Mouse (Mus musculus) limb, embryonic 13.5 days (tissue): ENCODE results near the gene Hsd17b12. TPM values are rescaled to one million over a fixed set of nuclear protein-coding genes. Genes with fewer than 3 reads are reported as not detected.

Experiments
- ATAC-seq: fragments of 200-750 bp; cut with Nextera tagmentation; 2 replicates; pipeline ENCODE4 v1.8.0; 2017; ENCODE audit warnings: low read depth, moderate number of reproducible peaks, moderate TSS enrichment; ENCODE audit not compliant: low FRiP score
- H3K27ac ChIP-seq: fragments of 300-500 bp; sonication (generic); 2 replicates; pipeline ENCODE4 v1.5.1; 2015; ENCODE audit warnings: inconsistent platforms, mild to moderate bottlenecking, moderate library complexity
- H3K27me3 ChIP-seq: fragments of 300-500 bp; sonication (generic); 2 replicates; pipeline ENCODE4 v1.6.1; 2015; ENCODE audit warnings: mild to moderate bottlenecking, inconsistent platforms
- H3K36me3 ChIP-seq: fragments of 300-500 bp; sonication (generic); 2 replicates; pipeline ENCODE4 v1.6.1; 2015; ENCODE audit warnings: inconsistent platforms, mild to moderate bottlenecking, moderate library complexity
- H3K4me1 ChIP-seq: fragments of 300-500 bp; sonication (generic); 2 replicates; pipeline ENCODE4 v1.6.1; 2015; ENCODE audit warnings: inconsistent platforms
- H3K4me2 ChIP-seq: fragments of 300-500 bp; sonication (generic); replicated peaks from 2 replicates; pipeline ENCODE4 v1.6.1; 2015; ENCODE audit warnings: inconsistent platforms, mild to moderate bottlenecking, moderate library complexity
- H3K4me3 ChIP-seq: fragments of 300-500 bp; sonication (generic); 2 replicates; pipeline ENCODE4 v1.5.1; 2015; ENCODE audit warnings: moderate library complexity, mild to moderate bottlenecking, inconsistent platforms
- H3K9ac ChIP-seq: fragments of 300-500 bp; sonication (generic); 2 replicates; pipeline ENCODE4 v1.6.1; 2015; ENCODE audit warnings: mild to moderate bottlenecking, inconsistent platforms
- H3K9me3 ChIP-seq: fragments of 300-500 bp; sonication (generic); 2 replicates; pipeline ENCODE4 v1.6.1; 2016; ENCODE audit warnings: inconsistent platforms
- WGBS: fragments of 180-500 bp; shearing (Covaris S2); methylation state at CpG from one replicate; pipeline ENCODE4 v1.1.7; 2015; 5-methylcytosine and 5-hydroxymethylcytosine counted together
- microRNA-seq: library from miRNA; unstranded; fragments of <30 nt; microRNA quantifications from one replicate; pipeline ENCODE4, GENCODE M21; 2016
- polyA plus RNA-seq: library from polyadenylated mRNA; unstranded; fragments of >200 nt; fragmentation: Nextera tagmentation; extraction: Ambion mirVana; gene quantifications from 2 replicates; pipeline ENCODE4 v1.2.1, GENCODE M21; 2015

Hsd17b12 gene
- polyA plus RNA-seq, 1 experiment from 2014 or later, result 110 TPM

GRCm38 (mm10) chr2:93992259-93992658, 165.5 kb downstream of the Hsd17b12 start:
- WGBS, result 70% methylated on average over 5 of the region's 5 CpGs
- Histone ChIP-seq H3K9ac (no peak overlapping the region), H3K9me3 (no peaks in the 10 kb centered on the region), H3K4me1 (no peaks in the 10 kb centered on the region), H3K4me2 (no peak overlapping the region), H3K27ac (no peak overlapping the region), H3K27me3 (no peaks in the 10 kb centered on the region), H3K4me3 (no peak overlapping the region), H3K36me3 (peaks cover 100% of the 10 kb centered on the region)
- ATAC-seq, result no peak

DNA sequence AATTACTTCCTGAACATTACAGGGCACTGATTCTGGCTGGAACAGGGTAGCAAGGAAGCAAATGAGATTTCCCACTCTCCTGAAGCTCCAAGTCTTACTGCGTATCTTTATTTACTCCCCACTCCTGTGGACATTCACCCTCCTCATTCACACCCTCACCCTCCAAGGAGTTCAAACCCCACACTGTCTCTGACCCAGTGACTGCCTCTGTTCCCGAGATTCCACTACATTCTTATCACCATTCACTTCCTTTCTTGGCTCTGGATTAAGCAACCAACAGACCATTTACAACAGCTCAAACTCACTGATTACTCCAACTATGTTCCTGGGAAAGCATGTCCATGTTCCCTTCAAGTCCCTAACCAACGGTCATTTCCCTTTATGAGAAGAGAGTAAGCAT, 166.4 kb downstream of the Hsd17b12 start:
- Histone ChIP-seq H3K4me1 (no peaks in the 10 kb centered on the region), H3K4me3 (no peak overlapping the region), H3K4me2 (no peak overlapping the region), H3K27ac (no peak overlapping the region), H3K9ac (no peak overlapping the region), H3K9me3 (no peaks in the 10 kb centered on the region), H3K36me3 (peaks cover 100% of the 10 kb centered on the region), H3K27me3 (no peaks in the 10 kb centered on the region)
- WGBS, result 86% methylated on average over 3 of the region's 3 CpGs
- no peak for ATAC-seq

DNA sequence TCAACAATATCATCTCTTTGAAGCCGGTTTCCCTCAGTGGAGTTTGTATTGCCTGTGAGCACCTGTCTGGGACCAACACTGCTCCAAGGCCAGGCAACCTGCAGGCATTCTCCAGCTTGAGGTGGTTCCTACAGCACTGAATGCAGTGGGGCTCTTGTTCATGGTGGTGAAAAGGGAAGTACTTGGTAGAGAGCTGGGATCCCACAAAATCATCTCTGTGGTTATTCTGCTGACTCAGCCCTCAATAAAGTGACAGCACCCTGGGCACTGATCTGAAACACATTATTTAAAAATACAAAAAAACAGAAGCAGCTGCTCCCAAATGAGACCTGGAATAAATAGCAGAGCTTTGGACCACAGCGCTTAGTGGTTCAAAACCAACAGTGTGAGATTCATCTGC, 169.3 kb downstream of the Hsd17b12 start:
- Histone ChIP-seq H3K4me1 (no peaks in the 10 kb centered on the region), H3K4me3 (no peak overlapping the region), H3K27me3 (no peaks in the 10 kb centered on the region), H3K9ac (no peak overlapping the region), H3K27ac (no peak overlapping the region), H3K9me3 (no peaks in the 10 kb centered on the region), H3K4me2 (no peak overlapping the region), H3K36me3 (peaks cover 91% of the 10 kb centered on the region)
- 94% methylated on average over 2 of the region's 2 CpGs for WGBS
- no peak for ATAC-seq

Small RNA genes lying within 50 kb of the gene (microRNA-seq; reads per million reads assigned to microRNA genes)
- gene Gm23630, result not detected

Other genes starting within 250 kb of the Hsd17b12 start
- gene Gm13889, start 200.8 kb downstream of the Hsd17b12 start, polyA plus RNA-seq, result 1.1 and 1.8 TPM in 2 replicates
- gene Gm27027, start 161.6 kb downstream of the Hsd17b12 start, polyA plus RNA-seq, result not detected in 2 replicates
- 72.3 and 76.9 TPM in 2 replicates for gene Alkbh3, start 147.2 kb downstream of the Hsd17b12 start, polyA plus RNA-seq
- 15.7 and 20.0 TPM in 2 replicates for gene Ttc17, start 248.7 kb upstream of the Hsd17b12 start, polyA plus RNA-seq